Mouse (Mus musculus): ENCODE measurements around the gene Atp2b2.

The Atp2b2 gene

GRCm38 (mm10) chr6:113791012-113791411, 251.4 kb downstream of the Atp2b2 start:
- DNase-seq (ENCODE audit: low read depth): no peak

- DNase-seq (ENCODE audit: low read depth): no peak
These were observed 254.9 kb downstream of the Atp2b2 start for GRCm38 (mm10) chr6:113787459-113787968.

GRCm38 (mm10) chr6:113785658-113786057, 256.8 kb downstream of the Atp2b2 start:
- peak; percentile 12 for DNase-seq (ENCODE audit: low read depth)

- no peak for DNase-seq (ENCODE audit: low read depth)
These were observed 264.1 kb downstream of the Atp2b2 start for GRCm38 (mm10) chr6:113778229-113778753.

GRCm38 (mm10) chr6:113768804-113769203, 273.6 kb downstream of the Atp2b2 start:
- no peak for DNase-seq (ENCODE audit: low read depth)

- peak; percentile 89 for DNase-seq (ENCODE audit: low read depth)
These were observed 280.8 kb downstream of the Atp2b2 start for GRCm38 (mm10) chr6:113761644-113762043.

GRCm38 (mm10) chr6:113749119-113749685, 293.2 kb downstream of the Atp2b2 start:
- no peak for DNase-seq (ENCODE audit: low read depth)

- DNase-seq (ENCODE audit: low read depth): no peak
These were observed 294.1 kb downstream of the Atp2b2 start for GRCm38 (mm10) chr6:113748351-113748750.

- DNase-seq (ENCODE audit: low read depth): no peak
These were observed 295.1 kb downstream of the Atp2b2 start for GRCm38 (mm10) chr6:113747284-113747683.

GRCm38 (mm10) chr6:113745117-113745516, 297.3 kb downstream of the Atp2b2 start:
- no peak for DNase-seq (ENCODE audit: low read depth)

GRCm38 (mm10) chr6:113743111-113743510, 299.3 kb downstream of the Atp2b2 start:
- no peak for DNase-seq (ENCODE audit: low read depth)

GRCm38 (mm10) chr6:113742321-113742720, 300.1 kb downstream of the Atp2b2 start:
- DNase-seq (ENCODE audit: low read depth): no peak

GRCm38 (mm10) chr6:113741425-113741824, 301.0 kb downstream of the Atp2b2 start:
- DNase-seq (ENCODE audit: low read depth): no peak

GRCm38 (mm10) chr6:113740236-113741217, 301.9 kb downstream of the Atp2b2 start, which contains the start of gene Sec13:
Gene Sec13 (minus strand): TSS chr6:113740743.
- peak; percentile 95 for DNase-seq (ENCODE audit: low read depth)

GRCm38 (mm10) chr6:113737318-113738046, 304.9 kb downstream of the Atp2b2 start:
- no peak for DNase-seq (ENCODE audit: low read depth)

- no peak for DNase-seq (ENCODE audit: low read depth)
These were observed 311.1 kb downstream of the Atp2b2 start for GRCm38 (mm10) chr6:113731296-113731695.

GRCm38 (mm10) chr6:113728181-113728580, 314.2 kb downstream of the Atp2b2 start:
- DNase-seq (ENCODE audit: low read depth): no peak

- no peak for DNase-seq (ENCODE audit: low read depth)
These were observed 321.4 kb downstream of the Atp2b2 start for GRCm38 (mm10) chr6:113721061-113721460.

GRCm38 (mm10) chr6:113719878-113720277, 322.5 kb downstream of the Atp2b2 start, which contains the start of gene Ghrl:
Gene Ghrl (minus strand): TSS chr6:113719880.
- no peak for DNase-seq (ENCODE audit: low read depth)

- DNase-seq (ENCODE audit: low read depth): peak; percentile 64
These were observed 324.9 kb downstream of the Atp2b2 start for GRCm38 (mm10) chr6:113717541-113717940.

GRCm38 (mm10) chr6:113714797-113715196, 327.6 kb downstream of the Atp2b2 start:
- no peak for DNase-seq (ENCODE audit: low read depth)

- no peak for DNase-seq (ENCODE audit: low read depth)
These were observed 328.1 kb downstream of the Atp2b2 start for GRCm38 (mm10) chr6:113714276-113714675.

Data from NIH3T3 (cell line).